Comparison of ENCODE assay signal across 10 mouse cellular contexts in genomic region chr11:102280267-102280666, GRCm38 (mm10). TPM values are rescaled to one million over a fixed set of nuclear protein-coding genes. Genes with fewer than 3 reads are reported as not detected.
DNase-seq lines count a peak whose midpoint lies in the region; ATAC-seq and TF ChIP-seq lines count a peak whose summit lies in the region.
"Not testable (repeated sequence)": the region's sequence is repeated elsewhere in the genome, so short reads cannot be mapped to it uniquely, and the experiment has no call there.
"Had no signal": no experiment of that assay in that cellular context is flagged by ENCODE, and none has a peak within 500 bp of the region (broad histone marks: within the 10 kb centered on the region; RNA-seq: fewer than 3 reads in every experiment).

No protein-coding gene starts in this region.

- not testable (repeated sequence) for H3K27me3 ChIP-seq in MEL (ENCODE audit: control insufficient read depth in 1 of 2, insufficient read depth in 2 of 2, low read length in 2 of 2); heart, adult 2 months (ENCODE audit: control insufficient read depth, insufficient read depth, low read length); stomach, postnatal 0 days (ENCODE audit: control insufficient read depth, insufficient read depth, low read length)

- 66% methylated on average over 6 of the region's 6 CpGs for WGBS in heart, adult 2 months
- 68% methylated on average over 6 of the region's 6 CpGs for WGBS in stomach, postnatal 0 days

- H3K36me3 ChIP-seq in MEL (ENCODE audit: control insufficient read depth in 1 of 2, insufficient read depth in 2 of 2, low read length in 2 of 2); heart, adult 2 months (ENCODE audit: control insufficient read depth, insufficient read depth, low read length); stomach, postnatal 0 days (ENCODE audit: control insufficient read depth, insufficient read depth, low read length): not testable (repeated sequence)

- H3K4me3 ChIP-seq in MEL (ENCODE audit: control insufficient read depth in 1 of 2, insufficient read depth in 1 of 2, low read depth in 2 of 2, low read length in 2 of 2); heart, adult 2 months; left cerebral cortex, adult 2 months; stomach, postnatal 0 days (ENCODE audit: low read depth, low read length): not testable (repeated sequence)

- ATAC-seq in stomach, postnatal 0 days (ENCODE audit: low FRiP score, low TSS enrichment): not testable (repeated sequence)

- not testable (repeated sequence) for H3K27ac ChIP-seq in MEL (ENCODE audit: control insufficient read depth, low read depth, low read length); heart, adult 2 months; left cerebral cortex, adult 2 months; stomach, postnatal 0 days (replicated peaks)

- not testable (repeated sequence) for H3K9ac ChIP-seq in MEL (ENCODE audit: control insufficient read depth, low read depth, low read length, poor library complexity, severe bottlenecking); heart, adult 2 months (ENCODE audit: low read depth, low read length); stomach, postnatal 0 days (ENCODE audit: low read length)

- not testable (repeated sequence) for H3K4me2 ChIP-seq in stomach, postnatal 0 days (replicated peaks; ENCODE audit: low read depth)

- not testable (repeated sequence) for TF ChIP-seq EP300 in MEL (IDR thresholded peaks at IDR 0.05; ENCODE audit: low read depth in 1 of 2, low read length in 2 of 2); heart, adult 2 months (IDR thresholded peaks at IDR 0.05; ENCODE audit: insufficient read depth, low read depth, low read length); stomach, postnatal 0 days (optimal IDR thresholded peaks at IDR 0.05)

- peaks cover 11% of the 10 kb centered on the region for H3K79me2 ChIP-seq in MEL (ENCODE audit: control insufficient read depth, insufficient read depth, low read length, poor library complexity)
- H3K79me2 ChIP-seq in heart, adult 2 months (replicated peaks; ENCODE audit: control insufficient read depth, insufficient read depth, low read length): not testable (repeated sequence)

- TF ChIP-seq CTCF in MEL (IDR thresholded peaks at IDR 0.05 in 2 of 3, conservative IDR thresholded peaks at IDR 0.05 in 1 of 3; ENCODE audit: control insufficient read depth in 1 of 3, insufficient read depth in 1 of 3, low read depth in 2 of 3, low read length in 3 of 3, poor library complexity in 1 of 3, severe bottlenecking in 1 of 3): peak in 1 of 3 experiments; percentile 22; a peak in 1 of 6 replicates
- TF ChIP-seq CTCF in heart, adult 2 months (IDR thresholded peaks at IDR 0.05): peak; percentile 27
- peak; percentile 26 for TF ChIP-seq CTCF in left cerebral cortex, adult 2 months (IDR thresholded peaks at IDR 0.05)
- 0 out of 2 replicates have a peak, but pooled peaks have one; percentile 7 for TF ChIP-seq CTCF in stomach, postnatal 0 days (IDR thresholded peaks at IDR 0.05; ENCODE audit: low read depth)

- TF ChIP-seq POLR2A in MEL (IDR thresholded peaks at IDR 0.05; ENCODE audit: control insufficient read depth in 1 of 2, insufficient read depth in 1 of 2, low read depth in 1 of 2, low read length in 2 of 2, poor library complexity in 1 of 2); heart, adult 2 months (IDR thresholded peaks at IDR 0.05; ENCODE audit: insufficient read depth, low read depth, low read length): not testable (repeated sequence)

- intact Hi-C loops in heart, adult 2 months (cut with DNase I); left cerebral cortex, adult 2 months (cut with DNase I): not testable (repeated sequence)

- H3K9me3 ChIP-seq in MEL (replicated peaks; ENCODE audit: insufficient read depth, low read length); stomach, postnatal 0 days (ENCODE audit: control insufficient read depth, low read length): not testable (repeated sequence)

- peak; percentile 34 for DNase-seq in 416B (ENCODE audit: low read depth)
- peak; percentile 42 for DNase-seq in MEL (ENCODE audit: low read depth, low spot score)
- DNase-seq in heart, adult 2 months; left cerebral cortex, adult 2 months (ENCODE audit: extremely low spot score in 1 of 2, low spot score in 2 of 2); stomach, postnatal 0 days (ENCODE audit: low spot score): not testable (repeated sequence)

- not testable (repeated sequence) for TF ChIP-seq RAD21 in MEL (IDR thresholded peaks at IDR 0.05; ENCODE audit: low read depth, low read length)

- peaks cover 8 to 15% of the 10 kb centered on the region in 2 experiments for H3K4me1 ChIP-seq in MEL (ENCODE audit: control insufficient read depth in 1 of 2, insufficient read depth in 2 of 2, low read length in 2 of 2)
- not testable (repeated sequence) for H3K4me1 ChIP-seq in heart, adult 2 months (ENCODE audit: control insufficient read depth, insufficient read depth, low read length); stomach, postnatal 0 days (replicated peaks; ENCODE audit: control insufficient read depth, insufficient read depth)

TF ChIP-seq in MEL, 35 proteins besides CTCF, POLR2A, EP300 and RAD21:
- TF ChIP-seq ZNF384 (IDR thresholded peaks at IDR 0.05; ENCODE audit: low read depth, low read length) (peak; percentile 65), SMC3 (IDR thresholded peaks at IDR 0.05; ENCODE audit: low read depth, low read length) (0 out of 2 replicates have a peak, but pooled peaks have one; percentile 6)
TF ChIP-seq in MEL: peak in this region for 2; not testable (repeated sequence) for 33.

RNA-seq across cellular contexts. Expression of gene Tmub2, which starts 4.5 kb away (rescaled TPM):
- 27.0 and 29.3 TPM in 2 replicates for total RNA-seq in MEL (2012; rRNA removed)
- 10 to 100 TPM in 1 of 2 experiments, not detected in 1; 40.5 TPM for polyA plus RNA-seq in MEL (2012; ENCODE audit: insufficient read depth in 1 of 2, insufficient read length in 2 of 2, low read depth in 1 of 2, low replicate concordance in 2 of 2, missing spikeins in 1 of 2)
- 10 to 100 TPM; 22.9 to 26.2 TPM for total RNA-seq in heart, adult 2 months (2021)
- 32.8 and 43.2 TPM in 2 replicates for polyA plus RNA-seq in heart, adult 2 months (2012; rRNA removed)
- total RNA-seq in left cerebral cortex, adult 2 months (2021): 10 to 100 TPM; 66.6 to 74.4 TPM
- 30.3 and 31.3 TPM in 2 replicates for polyA plus RNA-seq in stomach, postnatal 0 days (2015; fragmentation: Nextera tagmentation; extraction: Ambion mirVana)

RNA-seq across cellular contexts. Expression of gene Asb16, which starts 11.7 kb away (rescaled TPM):
- 3.9 and 4.4 TPM in 2 replicates for total RNA-seq in MEL (2012; rRNA removed)
- polyA plus RNA-seq in MEL (2012; ENCODE audit: insufficient read depth in 1 of 2, insufficient read length in 2 of 2, low read depth in 1 of 2, low replicate concordance in 2 of 2, missing spikeins in 1 of 2): 1 to 10 TPM in 1 of 2 experiments, not detected in 1; 8.5 TPM
- total RNA-seq in heart, adult 2 months (2021): 1 to 10 TPM in 1 of 2 experiments, under 1 TPM in 1; 0.89 to 1.1 TPM
- 0.70 and 0.74 TPM in 2 replicates for polyA plus RNA-seq in heart, adult 2 months (2012; rRNA removed)
- 1 to 10 TPM; 1.2 to 1.4 TPM for total RNA-seq in left cerebral cortex, adult 2 months (2021)
- polyA plus RNA-seq in stomach, postnatal 0 days (2015; fragmentation: Nextera tagmentation; extraction: Ambion mirVana): 0.04 TPM in 1 of 2 replicates, not detected in the other
- polyA plus RNA-seq: C2C12; forebrain, embryonic 12.5 days; forebrain, embryonic 14.5 days; forebrain, embryonic 16.5 days; G1E had no signal

RNA-seq across cellular contexts. Expression of gene Atxn7l3, which starts 16.2 kb away (rescaled TPM):
- total RNA-seq in MEL (2012; rRNA removed): 40.5 and 46.7 TPM in 2 replicates
- polyA plus RNA-seq in MEL (2012; ENCODE audit: insufficient read depth in 1 of 2, insufficient read length in 2 of 2, low read depth in 1 of 2, low replicate concordance in 2 of 2, missing spikeins in 1 of 2): 10 to 100 TPM; 39.4 to 53.0 TPM
- total RNA-seq in heart, adult 2 months (2021): 10 to 100 TPM; 19.0 to 21.7 TPM
- polyA plus RNA-seq in heart, adult 2 months (2012; rRNA removed): 17.4 and 21.2 TPM in 2 replicates
- 100 to 1,000 TPM; 236 to 242 TPM for total RNA-seq in left cerebral cortex, adult 2 months (2021)
- 6.9 and 7.3 TPM in 2 replicates for polyA plus RNA-seq in stomach, postnatal 0 days (2015; fragmentation: Nextera tagmentation; extraction: Ambion mirVana)

RNA-seq across cellular contexts. Expression of gene BC030867, which starts 31.6 kb away (rescaled TPM):
- total RNA-seq in MEL (2012; rRNA removed): 19.5 and 20.0 TPM in 2 replicates
- 10 to 100 TPM; 36.2 to 51.7 TPM for polyA plus RNA-seq in MEL (2012; ENCODE audit: insufficient read depth in 1 of 2, insufficient read length in 2 of 2, low read depth in 1 of 2, low replicate concordance in 2 of 2, missing spikeins in 1 of 2)
- total RNA-seq in heart, adult 2 months (2021): under 1 TPM; 0.26 to 0.32 TPM
- polyA plus RNA-seq in heart, adult 2 months (2012; rRNA removed): 0.45 and 0.56 TPM in 2 replicates
- 1 to 10 TPM; 1.0 to 2.0 TPM for total RNA-seq in left cerebral cortex, adult 2 months (2021)
- polyA plus RNA-seq in stomach, postnatal 0 days (2015; fragmentation: Nextera tagmentation; extraction: Ambion mirVana): 2.2 and 2.7 TPM in 2 replicates

RNA-seq across cellular contexts. Expression of gene Ubtf, which starts 39.3 kb away (rescaled TPM):
- 151 and 189 TPM in 2 replicates for total RNA-seq in MEL (2012; rRNA removed)
- polyA plus RNA-seq in MEL (2012; ENCODE audit: insufficient read depth in 1 of 2, insufficient read length in 2 of 2, low read depth in 1 of 2, low replicate concordance in 2 of 2, missing spikeins in 1 of 2): 100 to 1,000 TPM in 1 of 2 experiments, 10 to 100 TPM in 1; 76.5 to 145 TPM
- total RNA-seq in heart, adult 2 months (2021): 10 to 100 TPM; 52.5 to 59.4 TPM
- 14.9 and 22.1 TPM in 2 replicates for polyA plus RNA-seq in heart, adult 2 months (2012; rRNA removed)
- 100 to 1,000 TPM; 131 to 141 TPM for total RNA-seq in left cerebral cortex, adult 2 months (2021)
- polyA plus RNA-seq in stomach, postnatal 0 days (2015; fragmentation: Nextera tagmentation; extraction: Ambion mirVana): 46.6 and 46.7 TPM in 2 replicates
